ENCODE assay signal across 17 mouse cellular contexts in genomic region chr3:88201640-88202039, GRCm38 (mm10). TPM values are rescaled to one million over a fixed set of nuclear protein-coding genes. Genes with fewer than 3 reads are reported as not detected.
DNase-seq lines count a peak whose midpoint lies in the region; ATAC-seq and TF ChIP-seq lines count a peak whose summit lies in the region.
"Had no signal": no experiment of that assay in that cellular context is flagged by ENCODE, and none has a peak within 500 bp of the region (broad histone marks: within the 10 kb centered on the region; RNA-seq: fewer than 3 reads in every experiment).

No protein-coding gene starts in this region.

- H3K27ac ChIP-seq in cortical plate, adult 2 months (ENCODE audit: insufficient read depth, low read length), result peak overlapping the region; percentile 70
- no peak overlapping the region for H3K27ac ChIP-seq in hindbrain, embryonic 11.5 days (ENCODE audit: low read depth, low read length)
- H3K27ac ChIP-seq in midbrain, embryonic 14.5 days (replicated peaks; ENCODE audit: low read depth, low read length), result no peak overlapping the region
- H3K27ac ChIP-seq: limb, embryonic 10.5 days; liver, embryonic 15.5 days had no signal

- H3K27me3 ChIP-seq in hindbrain, embryonic 11.5 days (ENCODE audit: control insufficient read depth, insufficient read depth, low read length), result peaks cover 62% of the 10 kb centered on the region
- peaks cover 31% of the 10 kb centered on the region for H3K27me3 ChIP-seq in midbrain, embryonic 14.5 days (ENCODE audit: control insufficient read depth, insufficient read depth, low read length)

- H3K9ac ChIP-seq in hindbrain, embryonic 11.5 days (ENCODE audit: low read depth, low read length), result peak overlapping the region; percentile 84
- H3K9ac ChIP-seq in midbrain, embryonic 14.5 days (replicated peaks; ENCODE audit: low read length), result no peak overlapping the region; the same call in 1 of the 2 replicates
- H3K9ac ChIP-seq: liver, embryonic 15.5 days had no signal

- DNase-seq in brain, embryonic 14.5 days (ENCODE audit: low read depth), result peak; percentile 51
- DNase-seq in hindbrain, embryonic 11.5 days (ENCODE audit: low spot score), result peak; percentile 45
- DNase-seq in midbrain, embryonic 14.5 days, result peak; percentile 7
- no peak for DNase-seq in heart, postnatal 10 days
- no peak for DNase-seq in kidney, postnatal 25 days
- no peak for DNase-seq in kidney, postnatal 10 days
- no peak for DNase-seq in heart, adult 18-20 months
- DNase-seq: adrenal gland, postnatal 10 days; kidney, adult 8-10 months; lung, postnatal 4 days; right cerebral cortex, postnatal 14 days had no signal

- WGBS in hindbrain, embryonic 11.5 days, result 17% methylated on average over 5 of the region's 5 CpGs
- 16% methylated on average over 5 of the region's 5 CpGs for WGBS in midbrain, embryonic 14.5 days

- no peak for ATAC-seq in hindbrain, embryonic 11.5 days (ENCODE audit: low FRiP score)
- ATAC-seq in midbrain, embryonic 14.5 days (ENCODE audit: low FRiP score, low TSS enrichment), result no peak

- no peaks in the 10 kb centered on the region for H3K36me3 ChIP-seq in hindbrain, embryonic 11.5 days (ENCODE audit: control insufficient read depth, insufficient read depth, low read length)
- H3K36me3 ChIP-seq in midbrain, embryonic 14.5 days (ENCODE audit: control insufficient read depth, insufficient read depth, low read length), result no peaks in the 10 kb centered on the region
- H3K36me3 ChIP-seq: limb, embryonic 10.5 days; liver, embryonic 15.5 days had no signal

- TF ChIP-seq CTCF in brain, embryonic 14.5 days (IDR thresholded peaks at IDR 0.05; ENCODE audit: borderline replicate concordance, extremely low read depth, insufficient read depth, insufficient read length), result no peak
- TF ChIP-seq CTCF in cortical plate, adult 2 months (IDR thresholded peaks at IDR 0.05; ENCODE audit: extremely low read depth, insufficient read depth, low read length), result no peak

- no peak for TF ChIP-seq POLR2A in brain, embryonic 14.5 days (IDR thresholded peaks at IDR 0.05; ENCODE audit: borderline replicate concordance, extremely low read depth, insufficient read depth, insufficient read length, poor library complexity, severe bottlenecking)
- no peak for TF ChIP-seq POLR2A in cortical plate, adult 2 months (IDR thresholded peaks at IDR 0.05; ENCODE audit: extremely low read depth, insufficient read depth, low read length)

- intact Hi-C loops in heart, postnatal 10 days (cut with DNase I), result no loop called here

- H3K4me1 ChIP-seq in cortical plate, adult 2 months (ENCODE audit: control insufficient read depth, insufficient read depth, low read length), result peaks cover 4% of the 10 kb centered on the region; the same call in 1 of the 2 replicates
- peaks cover 27% of the 10 kb centered on the region for H3K4me1 ChIP-seq in hindbrain, embryonic 11.5 days (replicated peaks; ENCODE audit: control insufficient read depth, insufficient read depth, low read length)
- H3K4me1 ChIP-seq in midbrain, embryonic 14.5 days (ENCODE audit: control insufficient read depth, insufficient read depth, low read length), result peaks cover 50% of the 10 kb centered on the region

- H3K9me3 ChIP-seq in hindbrain, embryonic 11.5 days (ENCODE audit: control insufficient read depth, low read length), result no peaks in the 10 kb centered on the region
- no peaks in the 10 kb centered on the region for H3K9me3 ChIP-seq in midbrain, embryonic 14.5 days (ENCODE audit: control insufficient read depth, low read length)
- H3K9me3 ChIP-seq: limb, embryonic 10.5 days; liver, embryonic 15.5 days had no signal

- H3K4me3 ChIP-seq in cortical plate, adult 2 months (ENCODE audit: insufficient read depth, low read length), result peak overlapping the region; percentile 50
- H3K4me3 ChIP-seq in hindbrain, embryonic 11.5 days (ENCODE audit: low read depth, low read length), result peak overlapping the region; percentile 44; the same call in 1 of the 2 replicates
- peak overlapping the region; percentile 46; the same call in 1 of the 2 replicates for H3K4me3 ChIP-seq in midbrain, embryonic 14.5 days (replicated peaks; ENCODE audit: low read depth, low read length)
- H3K4me3 ChIP-seq: myocyte had no signal

- peak overlapping the region; percentile 86 for H3K4me2 ChIP-seq in hindbrain, embryonic 11.5 days (replicated peaks; ENCODE audit: low read depth, low read length)
- peak overlapping the region; percentile 86 for H3K4me2 ChIP-seq in midbrain, embryonic 14.5 days (ENCODE audit: low read length)

RNA-seq across cellular contexts. Expression of gene Rhbg, which starts 52.9 kb away (rescaled TPM):
- polyA plus RNA-seq in brain, embryonic 14.5 days (2012; rRNA removed), result 0.45 and 0.73 TPM in 2 replicates
- polyA plus RNA-seq in cortical plate, adult 2 months (2012; rRNA removed), result not detected in 2 replicates
- polyA plus RNA-seq in hindbrain, embryonic 11.5 days (2014; fragmentation: Nextera tagmentation; extraction: Ambion mirVana), result 0.13 and 0.25 TPM in 2 replicates
- 0.21 and 0.22 TPM in 2 replicates for polyA plus RNA-seq in midbrain, embryonic 14.5 days (2014; fragmentation: Nextera tagmentation; extraction: Ambion mirVana)
- not detected for total RNA-seq in heart, postnatal 10 days (2021)
- under 1 TPM in 1 of 2 experiments, not detected in 1; 0.64 TPM for total RNA-seq in heart, adult 18-20 months (2021)
- total RNA-seq: granulocyte monocyte progenitor cell, adult 5-6 weeks had no signal
- polyA plus RNA-seq: heart, postnatal 0 days; myocyte had no signal

RNA-seq across cellular contexts. Expression of gene Mef2d, which starts 59.5 kb away (rescaled TPM):
- 46.2 and 54.8 TPM in 2 replicates for polyA plus RNA-seq in brain, embryonic 14.5 days (2012; rRNA removed)
- 128 and 131 TPM in 2 replicates for polyA plus RNA-seq in cortical plate, adult 2 months (2012; rRNA removed)
- 12.0 and 12.3 TPM in 2 replicates for polyA plus RNA-seq in hindbrain, embryonic 11.5 days (2014; fragmentation: Nextera tagmentation; extraction: Ambion mirVana)
- 22.3 and 23.7 TPM in 2 replicates for polyA plus RNA-seq in midbrain, embryonic 14.5 days (2014; fragmentation: Nextera tagmentation; extraction: Ambion mirVana)
- 100 to 1,000 TPM; 121 to 133 TPM for total RNA-seq in heart, postnatal 10 days (2021)
- total RNA-seq in heart, adult 18-20 months (2021), result 100 to 1,000 TPM; 120 TPM

Comparison
In these comparisons a context has a peak if more than half of its experiments do, and no peak if none do; other contexts are left out.
1. DNase-seq: peak in brain, embryonic 14.5 days (single experiment), hindbrain, embryonic 11.5 days (single experiment) and midbrain, embryonic 14.5 days (single experiment); none in heart, postnatal 10 days (0 of 2), kidney, postnatal 25 days (0 of 2), kidney, postnatal 10 days (single experiment) and heart, adult 18-20 months (0 of 2).
2. Peak in every context shown above with its lines, with median percentiles within 50 percentile points of each other: H3K4me3 ChIP-seq.